Comparison of ENCODE assay signal across 29 mouse cellular contexts in genomic region chr15:100510072-100510471, GRCm38 (mm10).
"Had no signal": no experiment of that assay in that cellular context is flagged by ENCODE, and none has a peak within 500 bp of the region (broad histone marks: within the 10 kb centered on the region; RNA-seq: fewer than 3 reads in every experiment).

No protein-coding gene starts in this region.

- H3K4me3 ChIP-seq: heart, embryonic 13.5 days; heart, embryonic 15.5 days; hindbrain, embryonic 10.5 days; hindbrain, embryonic 12.5 days; hindbrain, embryonic 13.5 days; hindbrain, embryonic 15.5 days; intestine, embryonic 15.5 days; kidney, embryonic 15.5 days; layer of hippocampus, adult 2 months; left cerebral cortex, adult 2 months had no signal

- H3K27me3 ChIP-seq: heart, embryonic 13.5 days; heart, embryonic 15.5 days; hindbrain, embryonic 12.5 days; hindbrain, embryonic 13.5 days; hindbrain, embryonic 15.5 days; intestine, embryonic 15.5 days; kidney, embryonic 15.5 days had no signal

- DNase-seq: heart, postnatal 10 days; heart, postnatal 14 days; heart, postnatal 36 days; heart, postnatal 4 days; kidney, adult 11 months; kidney, adult 18-20 months; kidney, adult 2 months; kidney, adult 8-10 months; kidney, adult 9 months; kidney, postnatal 10 days; kidney, postnatal 14 days; kidney, postnatal 25 days; kidney, postnatal 36 days; kidney, postnatal 4 days; layer of hippocampus, adult 9-11 months; layer of hippocampus, postnatal 36 days had no signal

- H3K4me1 ChIP-seq: hindbrain, embryonic 10.5 days; hindbrain, embryonic 12.5 days; hindbrain, embryonic 13.5 days; hindbrain, embryonic 15.5 days; intestine, embryonic 15.5 days; kidney, embryonic 15.5 days had no signal

- H3K9ac ChIP-seq: heart, embryonic 13.5 days; heart, embryonic 15.5 days; hindbrain, embryonic 12.5 days; hindbrain, embryonic 13.5 days; hindbrain, embryonic 14.5 days; hindbrain, embryonic 15.5 days; intestine, embryonic 15.5 days; kidney, embryonic 15.5 days had no signal

- H3K27ac ChIP-seq: heart, embryonic 13.5 days; heart, embryonic 15.5 days; hindbrain, embryonic 10.5 days; hindbrain, embryonic 12.5 days; hindbrain, embryonic 13.5 days; hindbrain, embryonic 14.5 days; hindbrain, embryonic 15.5 days; hindbrain, postnatal 0 days; intestine, embryonic 15.5 days; kidney, embryonic 15.5 days; kidney, postnatal 0 days; layer of hippocampus, adult 2 months; left cerebral cortex, adult 2 months had no signal
